Mouse (Mus musculus): ENCODE measurements around the gene Rpp25l. TPM values are rescaled to one million over a fixed set of nuclear protein-coding genes. Genes with fewer than 3 reads are reported as not detected.

Rpp25l gene
- polyA plus RNA-seq, 1 experiment from 2014 or later = 65.9 TPM

DNA sequence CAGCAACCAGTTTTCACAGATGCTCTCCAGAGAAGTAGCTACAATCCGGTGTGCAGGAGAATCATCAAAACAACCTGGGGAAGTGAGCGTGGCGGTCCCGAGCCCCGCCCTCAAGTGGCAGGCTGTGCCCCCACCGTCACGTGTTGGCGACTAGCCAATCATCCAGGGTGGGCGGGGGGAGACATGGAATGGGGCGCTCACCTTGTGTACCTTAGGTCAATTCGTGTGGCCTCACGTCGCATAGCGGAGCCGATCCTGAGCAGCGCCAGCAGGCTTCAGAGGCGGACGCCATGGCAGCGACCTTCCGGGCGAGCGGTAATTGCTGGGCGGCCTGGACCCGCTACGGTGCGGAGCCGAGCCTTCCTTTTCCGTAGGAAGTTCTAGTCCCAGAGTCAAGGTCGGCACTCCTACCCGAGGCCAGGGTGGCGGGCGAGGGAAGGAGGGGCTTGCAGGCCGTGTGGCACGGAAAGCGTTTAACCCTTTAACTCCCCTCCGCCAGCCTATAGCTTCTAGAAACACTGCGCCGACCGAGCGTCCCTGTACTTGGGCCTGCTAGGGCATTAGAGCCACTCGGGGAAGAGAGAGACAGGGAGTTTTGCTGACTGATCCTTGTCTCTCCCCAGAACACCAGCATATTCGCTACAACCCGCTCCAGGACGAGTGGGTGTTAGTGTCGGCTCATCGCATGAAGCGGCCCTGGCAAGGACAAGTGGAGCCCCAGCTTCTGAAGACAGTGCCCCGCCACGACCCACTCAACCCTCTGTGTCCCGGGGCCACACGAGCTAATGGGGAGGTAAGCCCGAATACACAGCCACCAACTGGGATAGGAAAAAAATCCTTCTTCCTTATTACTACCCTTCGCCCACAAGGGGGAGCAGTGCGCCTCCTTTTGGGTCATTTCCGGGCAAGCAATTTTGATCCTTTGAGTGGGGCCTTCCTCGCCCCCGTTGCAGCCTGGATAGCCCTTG, 42.3 kb upstream of the Rpp25l start, which contains the start of gene Sigmar1:
Gene Sigmar1, minus strand, starts transcription at position 820 of the 968 bp plus-strand sequence.
- Histone ChIP-seq H3K4me2 (replicated peaks) (peak within 1 kb of the TSS; percentile 96), H3K27ac (peak within 1 kb of the TSS; percentile 46; the same call in 1 of the 2 replicates), H3K4me1 (peaks cover 19% of the 10 kb centered on the region), H3K9ac (peak within 1 kb of the TSS; percentile 74), H3K36me3 (no peaks in the 10 kb centered on the region), H3K4me3 (peak within 1 kb of the TSS; percentile 67), H3K9me3 (no peaks in the 10 kb centered on the region), H3K27me3 (replicated peaks) (no peaks in the 10 kb centered on the region; the same call in 1 of the 2 replicates)
- WGBS = under 1% methylated on average over 57 of the region's 57 CpGs
- peak; percentile 66 for ATAC-seq (ENCODE audit: low FRiP score, low read depth)

DNA sequence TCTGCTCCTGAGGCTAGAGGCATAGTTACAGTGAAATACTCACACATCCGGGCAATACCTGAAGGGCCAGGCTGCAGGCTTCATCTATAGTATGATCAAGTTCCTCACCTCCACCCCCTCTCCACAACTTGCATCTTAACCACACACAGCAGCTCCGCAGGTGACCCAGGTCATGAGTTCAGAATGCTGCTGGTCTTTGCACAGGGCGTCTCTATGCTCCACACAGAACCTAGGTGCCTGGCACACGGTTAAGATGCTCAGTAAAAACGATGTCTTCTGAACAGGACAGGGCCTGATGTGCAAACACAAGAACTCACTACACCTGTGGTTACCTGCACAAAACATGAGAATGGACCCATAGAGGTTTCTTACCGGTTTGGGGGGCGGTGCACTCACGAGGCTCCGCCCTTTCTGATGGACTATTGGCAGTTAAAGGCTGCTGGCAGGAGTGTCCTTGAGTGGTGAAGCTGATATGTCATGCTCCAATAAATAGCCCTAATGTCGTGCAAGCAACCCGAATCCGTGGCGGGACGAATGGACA, 41.5 kb upstream of the Rpp25l start, which contains the start of gene Galt:
Gene Galt, plus strand, starts transcription at position 432 of the 541 bp plus-strand sequence.
- peak within 1 kb of the TSS; percentile 74 for H3K9ac ChIP-seq
- H3K27ac ChIP-seq = peak within 1 kb of the TSS; percentile 46; the same call in 1 of the 2 replicates
- 12% methylated on average over 14 of the region's 14 CpGs for WGBS
- H3K4me1 ChIP-seq = peaks cover 11% of the 10 kb centered on the region; the same call in 1 of the 2 replicates
- H3K4me3 ChIP-seq = peak within 1 kb of the TSS; percentile 67
- peak; percentile 56 for ATAC-seq (ENCODE audit: low FRiP score, low read depth)
- H3K4me2 ChIP-seq (replicated peaks) = peak within 1 kb of the TSS; percentile 96
- no peaks in the 10 kb centered on the region for H3K9me3 ChIP-seq
- no peaks in the 10 kb centered on the region; the same call in 1 of the 2 replicates for H3K27me3 ChIP-seq (replicated peaks)
- no peaks in the 10 kb centered on the region for H3K36me3 ChIP-seq

DNA sequence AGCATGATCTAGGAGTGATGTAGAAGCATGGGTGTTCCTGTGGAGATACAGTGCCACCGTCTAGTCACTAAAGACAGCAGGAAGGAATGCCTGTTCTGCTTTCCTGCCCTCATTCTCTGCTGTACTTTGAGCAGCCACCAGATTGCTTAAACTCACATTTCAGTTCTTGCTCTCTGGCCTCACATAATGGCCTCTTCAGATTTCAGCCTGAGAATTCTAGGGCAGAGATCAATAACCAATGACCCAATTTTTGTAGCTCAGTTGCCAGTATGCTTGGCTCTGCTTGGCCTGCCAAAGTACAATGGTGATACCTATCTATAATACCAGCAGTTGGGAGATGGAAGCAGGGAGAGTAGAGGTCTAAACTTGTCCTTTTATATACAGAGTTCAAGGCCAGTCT, 31.7 kb upstream of the Rpp25l start:
- Histone ChIP-seq H3K4me3 (no peak overlapping the region), H3K27me3 (replicated peaks) (no peaks in the 10 kb centered on the region), H3K27ac (no peak overlapping the region), H3K36me3 (no peaks in the 10 kb centered on the region), H3K4me2 (replicated peaks) (no peak overlapping the region), H3K4me1 (peaks cover 5% of the 10 kb centered on the region), H3K9me3 (peaks cover 17% of the 10 kb centered on the region), H3K9ac (no peak overlapping the region)
- ATAC-seq (ENCODE audit: low FRiP score, low read depth) = no peak
- 70% methylated on average over 1 of the region's 1 CpGs for WGBS

DNA sequence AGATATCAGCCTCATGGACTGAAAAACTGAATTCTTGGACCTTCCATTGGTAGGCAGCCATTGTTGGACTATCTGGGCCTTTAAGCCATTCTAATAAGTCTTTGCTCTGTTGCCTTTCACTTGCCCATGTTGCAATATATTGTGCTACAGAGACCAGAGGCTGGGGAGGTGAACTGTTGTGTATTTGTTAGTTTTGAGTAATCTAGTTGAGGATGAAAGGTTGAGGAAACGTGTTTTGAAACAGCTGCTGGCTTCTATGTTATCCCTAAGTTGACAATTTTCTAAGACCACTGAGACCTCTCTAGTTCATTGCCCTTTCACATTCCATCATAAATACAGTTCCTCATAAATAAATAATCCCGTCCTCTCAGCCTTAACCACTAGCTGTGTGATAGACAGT, 30.8 kb upstream of the Rpp25l start:
- H3K9me3 ChIP-seq = peaks cover 17% of the 10 kb centered on the region
- ATAC-seq (ENCODE audit: low FRiP score, low read depth) = no peak
- H3K9ac ChIP-seq = no peak overlapping the region
- peaks cover 3% of the 10 kb centered on the region for H3K36me3 ChIP-seq
- 70% methylated on average over 2 of the region's 2 CpGs for WGBS
- no peak overlapping the region for H3K27ac ChIP-seq
- no peaks in the 10 kb centered on the region for H3K27me3 ChIP-seq (replicated peaks)
- H3K4me2 ChIP-seq (replicated peaks) = no peak overlapping the region
- H3K4me3 ChIP-seq = no peak overlapping the region
- peaks cover 14% of the 10 kb centered on the region for H3K4me1 ChIP-seq

DNA sequence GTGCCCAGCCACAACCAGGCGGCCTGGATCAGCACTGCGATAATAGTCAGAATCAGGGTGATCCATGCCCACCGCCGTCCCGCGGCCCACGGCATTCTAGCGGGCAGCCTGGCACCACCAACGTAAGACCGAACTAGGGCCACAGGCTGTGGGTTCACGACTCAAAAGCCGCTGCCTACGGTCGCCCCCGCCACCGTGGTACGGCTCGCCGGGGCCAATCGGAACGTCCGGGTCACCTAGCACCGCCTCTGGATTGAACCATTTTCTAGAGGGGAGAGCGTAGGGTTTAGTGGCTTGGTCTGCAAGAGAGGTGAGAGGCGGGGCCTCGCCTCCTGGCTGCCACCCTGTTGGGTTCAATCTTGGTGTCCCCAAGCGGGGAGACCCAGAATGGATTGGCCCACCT, 27.8 kb upstream of the Rpp25l start:
- WGBS = under 1% methylated on average over 27 of the region's 27 CpGs
- H3K9me3 ChIP-seq = peaks cover 7% of the 10 kb centered on the region
- peaks cover 17% of the 10 kb centered on the region for H3K4me1 ChIP-seq
- ATAC-seq (ENCODE audit: low FRiP score, low read depth) = peak; percentile 95
- peak overlapping the region; percentile 68 for H3K9ac ChIP-seq
- H3K27me3 ChIP-seq (replicated peaks) = no peaks in the 10 kb centered on the region
- H3K4me2 ChIP-seq (replicated peaks) = peak overlapping the region; percentile 74
- peak overlapping the region; percentile 7; the same call in 1 of the 2 replicates for H3K27ac ChIP-seq
- H3K4me3 ChIP-seq = peak overlapping the region; percentile 73
- H3K36me3 ChIP-seq = peaks cover 15% of the 10 kb centered on the region

DNA sequence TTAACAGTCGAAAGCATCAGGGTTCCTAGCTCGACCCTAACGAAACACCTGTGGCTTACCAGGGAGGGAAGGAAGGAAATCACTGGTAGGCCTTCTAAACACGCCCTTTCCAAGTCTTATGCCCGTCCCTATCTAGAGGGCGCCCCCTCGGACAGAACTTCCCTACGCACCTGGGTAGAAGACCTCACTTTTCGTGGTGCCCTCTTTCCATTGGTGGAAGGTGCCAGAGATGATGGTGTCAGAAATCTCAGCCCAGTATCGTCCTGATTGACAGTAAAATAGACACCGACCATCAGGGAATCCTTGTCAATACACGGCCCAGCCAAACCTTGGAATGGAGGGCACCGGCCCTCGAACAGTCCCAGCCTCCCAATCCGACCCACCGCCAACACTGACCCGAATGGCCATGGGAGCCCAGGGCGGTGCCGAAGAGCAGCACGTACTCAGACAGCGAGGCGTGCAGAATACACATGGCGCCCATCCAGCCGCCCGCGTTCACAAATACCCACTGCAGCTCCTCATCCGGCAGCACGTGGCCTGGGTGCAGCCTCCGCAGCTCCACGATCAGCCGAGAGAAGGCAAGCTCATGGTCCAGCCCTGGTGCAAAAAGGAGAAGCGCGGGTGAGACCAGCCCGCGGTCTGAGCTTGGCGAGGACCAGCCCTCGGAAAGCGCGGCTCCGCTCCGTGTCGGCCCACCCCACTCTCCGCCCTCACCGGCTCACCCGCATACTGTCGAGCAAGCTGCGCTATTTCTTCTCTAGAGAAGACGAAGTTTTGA, 27.2 kb upstream of the Rpp25l start:
- H3K9ac ChIP-seq = peak overlapping the region; percentile 68
- WGBS = 1% methylated on average over 48 of the region's 48 CpGs
- peak overlapping the region; percentile 7; the same call in 1 of the 2 replicates for H3K27ac ChIP-seq
- H3K36me3 ChIP-seq = peaks cover 15% of the 10 kb centered on the region
- H3K4me3 ChIP-seq = peak overlapping the region; percentile 73
- ATAC-seq (ENCODE audit: low FRiP score, low read depth) = peak; percentile 78
- H3K9me3 ChIP-seq = peaks cover 4% of the 10 kb centered on the region; the same call in 1 of the 2 replicates
- H3K4me2 ChIP-seq (replicated peaks) = peak overlapping the region; percentile 74
- peaks cover 17% of the 10 kb centered on the region for H3K4me1 ChIP-seq
- no peaks in the 10 kb centered on the region for H3K27me3 ChIP-seq (replicated peaks)

DNA sequence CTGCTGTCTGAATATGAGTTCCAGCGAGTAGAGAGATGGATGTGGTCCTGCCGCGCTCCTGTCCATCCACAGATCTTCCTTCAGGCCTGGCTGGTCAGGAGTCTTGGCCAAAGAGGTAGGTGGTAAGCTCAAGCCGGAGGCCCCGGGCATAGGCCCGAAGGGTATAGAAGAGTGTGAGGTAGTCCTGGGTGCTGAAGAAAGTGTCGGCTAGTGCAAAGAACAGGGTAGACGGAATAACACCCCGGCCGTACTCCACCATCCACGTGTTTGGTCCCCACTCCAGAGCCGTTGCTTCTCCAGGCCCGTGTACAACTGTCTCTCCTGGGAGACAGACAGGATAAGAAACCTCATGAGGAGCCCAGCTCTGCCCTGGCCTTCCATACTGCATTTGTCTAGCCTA, 25.9 kb upstream of the Rpp25l start:
- Histone ChIP-seq H3K27ac (no peak overlapping the region), H3K4me2 (replicated peaks) (peak overlapping the region; percentile 74), H3K27me3 (replicated peaks) (no peaks in the 10 kb centered on the region), H3K9ac (no peak overlapping the region), H3K4me1 (peaks cover 17% of the 10 kb centered on the region), H3K4me3 (no peak overlapping the region), H3K36me3 (peaks cover 15% of the 10 kb centered on the region), H3K9me3 (0 out of 2 replicates have a peak, but pooled peaks cover 6% of the 10 kb centered on the region)
- no peak for ATAC-seq (ENCODE audit: low FRiP score, low read depth)
- WGBS = 94% methylated on average over 13 of the region's 13 CpGs

DNA sequence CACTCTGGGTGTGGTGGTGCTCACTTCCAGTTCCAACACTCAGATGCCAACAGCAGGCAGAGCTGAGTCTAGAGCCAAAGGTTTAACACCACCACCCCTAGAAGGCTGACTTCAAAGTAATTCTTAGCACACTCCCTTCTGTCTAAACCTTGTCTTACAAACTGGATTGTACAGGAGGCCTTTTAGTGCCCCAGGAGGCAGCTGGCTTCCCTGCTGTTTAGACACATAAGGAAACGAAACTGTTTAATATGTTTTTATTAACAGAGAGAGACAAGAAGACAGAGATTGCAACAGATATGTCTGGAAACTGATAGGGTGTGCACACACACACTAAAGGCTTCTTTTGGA, 24.9 kb upstream of the Rpp25l start:
- Histone ChIP-seq H3K9me3 (0 out of 2 replicates have a peak, but pooled peaks cover 6% of the 10 kb centered on the region), H3K4me2 (replicated peaks) (no peak overlapping the region), H3K27me3 (replicated peaks) (0 out of 2 replicates have a peak, but pooled peaks cover 5% of the 10 kb centered on the region), H3K36me3 (peaks cover 15% of the 10 kb centered on the region), H3K4me1 (peaks cover 17% of the 10 kb centered on the region), H3K4me3 (no peak overlapping the region), H3K27ac (no peak overlapping the region), H3K9ac (no peak overlapping the region)
- 52% methylated on average over 1 of the region's 1 CpGs for WGBS
- ATAC-seq (ENCODE audit: low FRiP score, low read depth) = no peak

DNA sequence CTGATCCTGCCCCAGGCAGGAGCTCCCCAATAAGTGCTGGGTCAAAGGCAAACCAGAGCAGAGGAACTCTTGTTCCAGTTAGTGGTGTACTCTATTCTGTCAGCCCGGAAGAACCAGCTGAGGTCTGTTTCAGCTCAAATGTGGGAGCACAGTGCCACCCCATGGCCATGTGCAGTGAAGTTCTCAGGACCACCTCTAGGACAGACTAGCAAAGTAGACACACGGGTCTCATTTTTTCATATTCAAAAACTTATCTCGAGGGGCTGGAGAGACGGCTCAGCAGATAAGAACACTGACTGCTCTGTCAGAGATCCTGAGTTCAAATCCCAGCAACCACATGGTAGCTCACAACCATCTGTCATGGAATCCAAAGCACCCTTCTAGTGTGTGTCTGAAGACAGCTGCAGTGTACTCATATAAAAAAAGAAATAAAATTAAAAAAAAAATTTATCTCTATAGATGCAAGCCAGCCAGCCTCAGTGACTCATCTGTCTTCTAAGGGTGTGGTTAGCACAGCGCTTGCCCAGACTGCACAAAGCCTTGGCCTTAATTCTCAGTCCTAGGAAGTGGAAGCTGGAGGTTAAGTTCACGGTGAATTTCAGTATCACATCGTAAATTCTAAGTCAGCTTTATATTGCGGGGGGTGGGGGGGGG, 24.4 kb upstream of the Rpp25l start:
- Histone ChIP-seq H3K27me3 (replicated peaks) (peaks cover 9% of the 10 kb centered on the region), H3K9me3 (0 out of 2 replicates have a peak, but pooled peaks cover 6% of the 10 kb centered on the region), H3K4me2 (replicated peaks) (no peak overlapping the region), H3K4me1 (peaks cover 17% of the 10 kb centered on the region), H3K9ac (no peak overlapping the region), H3K4me3 (no peak overlapping the region), H3K36me3 (peaks cover 15% of the 10 kb centered on the region), H3K27ac (no peak overlapping the region)
- 0 out of 2 replicates have a peak, but pooled peaks have one; percentile 38 for ATAC-seq (ENCODE audit: low FRiP score, low read depth)
- WGBS = 41% methylated on average over 8 of the region's 8 CpGs

DNA sequence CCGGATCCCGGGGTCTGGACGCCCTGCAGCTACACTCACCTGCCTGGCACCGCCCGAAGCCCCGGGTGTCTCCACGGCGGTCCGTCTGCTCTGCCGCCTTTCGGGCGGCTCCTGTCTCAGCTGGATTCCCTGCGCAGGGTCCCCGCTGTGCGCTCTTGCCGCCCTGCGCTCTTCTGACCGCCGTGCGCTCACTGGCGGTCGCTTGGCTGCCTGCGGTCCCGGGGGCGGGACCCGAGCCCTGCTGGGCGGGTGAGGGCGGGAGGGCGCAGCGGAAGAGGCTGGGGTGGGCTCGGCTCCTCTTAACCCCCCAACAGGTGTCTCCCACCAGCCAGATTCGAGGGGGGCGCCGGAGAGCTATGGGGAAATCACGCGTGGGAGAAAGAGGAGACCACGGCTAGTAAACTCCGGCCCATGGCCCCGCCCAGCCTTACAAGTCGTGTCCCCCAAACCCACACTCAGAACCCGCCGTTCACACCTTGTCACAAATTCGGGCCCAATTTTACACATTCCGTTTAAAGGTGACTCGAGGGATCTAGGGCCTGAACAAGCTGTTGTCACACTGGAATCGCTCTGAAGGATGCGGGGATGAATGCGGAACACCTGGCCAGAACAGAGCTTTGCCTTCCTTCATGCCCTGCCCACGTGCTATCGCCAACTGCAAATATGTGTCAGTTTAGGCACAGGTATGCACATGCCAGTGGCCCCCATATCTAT, 17.9 kb upstream of the Rpp25l start, which contains the start of gene Arid3c:
Gene Arid3c, minus strand, starts transcription at position 91 of the 714 bp plus-strand sequence.
- peak within 1 kb of the TSS; percentile 33 for H3K4me3 ChIP-seq
- H3K27me3 ChIP-seq (replicated peaks) = peaks cover 69% of the 10 kb centered on the region
- ATAC-seq (ENCODE audit: low FRiP score, low read depth) = no peak
- peak within 1 kb of the TSS; percentile 75 for H3K4me2 ChIP-seq (replicated peaks)
- no peak within 1 kb of the TSS for H3K27ac ChIP-seq
- peak within 1 kb of the TSS; percentile 44 for H3K9ac ChIP-seq
- no peaks in the 10 kb centered on the region for H3K36me3 ChIP-seq
- peaks cover 24% of the 10 kb centered on the region for H3K4me1 ChIP-seq
- WGBS = 1% methylated on average over 50 of the region's 50 CpGs
- H3K9me3 ChIP-seq = 0 out of 2 replicates have a peak, but pooled peaks cover 6% of the 10 kb centered on the region
